Mouse (Mus musculus) kidney, postnatal 25 days (tissue): ENCODE data around the gene Agap1.

ENCODE experiments used
- DNase-seq, 2 experiments: peaks; one replicate each; pipeline ENCODE4 v3.0.0; 2021; ENCODE audit warnings: mixed read lengths in 2 of 2

The Agap1 gene

GRCm38 (mm10) chr1:89922282-89922681 is 467.7 kb downstream of the Agap1 start:
- DNase-seq = peak in 1 of 2 experiments; percentile 6

GRCm38 (mm10) chr1:89922883-89923641 is 468.5 kb downstream of the Agap1 start:
- DNase-seq = peak in 1 of 2 experiments; percentile 26

- DNase-seq = peak in 1 of 2 experiments; percentile 28
Measured at GRCm38 (mm10) chr1:89923642-89924020, 469.0 kb downstream of the Agap1 start.

GRCm38 (mm10) chr1:89925501-89926190 is 471.0 kb downstream of the Agap1 start:
- no peak for DNase-seq

GRCm38 (mm10) chr1:89926583-89927060 is 472.0 kb downstream of the Agap1 start:
- DNase-seq = no peak

- DNase-seq = no peak
Measured at GRCm38 (mm10) chr1:89927061-89927661, 472.6 kb downstream of the Agap1 start.

- no peak for DNase-seq
Measured at GRCm38 (mm10) chr1:89928676-89929075, 474.1 kb downstream of the Agap1 start.

- DNase-seq = no peak
Measured at GRCm38 (mm10) chr1:89929181-89929580, 474.6 kb downstream of the Agap1 start.

GRCm38 (mm10) chr1:89929721-89930505 is 475.3 kb downstream of the Agap1 start:
- peak in 1 of 2 experiments; percentile 19 for DNase-seq

- DNase-seq = no peak
Measured at GRCm38 (mm10) chr1:89930551-89930950, 475.9 kb downstream of the Agap1 start.

- DNase-seq = peak; percentile 69 to 76
Measured at GRCm38 (mm10) chr1:89931120-89931519, 476.5 kb downstream of the Agap1 start, which contains the start of gene Gbx2. TSS of gene Gbx2 (minus strand) at chr1:89931179.

- no peak for DNase-seq
Measured at GRCm38 (mm10) chr1:89932021-89932423, 477.4 kb downstream of the Agap1 start.

GRCm38 (mm10) chr1:89932616-89933015 is 478.0 kb downstream of the Agap1 start:
- no peak for DNase-seq

- no peak for DNase-seq
Measured at GRCm38 (mm10) chr1:89933028-89933427, 478.4 kb downstream of the Agap1 start.

- DNase-seq = no peak
Measured at GRCm38 (mm10) chr1:89933786-89934185, 479.2 kb downstream of the Agap1 start.

GRCm38 (mm10) chr1:89934316-89935260 is 480.0 kb downstream of the Agap1 start:
- DNase-seq = no peak

GRCm38 (mm10) chr1:89935493-89936348 is 481.1 kb downstream of the Agap1 start:
- no peak for DNase-seq

GRCm38 (mm10) chr1:89938884-89939595 is 484.4 kb downstream of the Agap1 start:
- DNase-seq = no peak

GRCm38 (mm10) chr1:89939596-89939960 is 485.0 kb downstream of the Agap1 start:
- no peak for DNase-seq
